Mouse (Mus musculus): ENCODE measurements around the gene Tcf25.
"Not testable (repeated sequence)": the region's sequence is repeated elsewhere in the genome, so short reads cannot be mapped to it uniquely, and the experiment has no call there.

Gene Tcf25

DNA sequence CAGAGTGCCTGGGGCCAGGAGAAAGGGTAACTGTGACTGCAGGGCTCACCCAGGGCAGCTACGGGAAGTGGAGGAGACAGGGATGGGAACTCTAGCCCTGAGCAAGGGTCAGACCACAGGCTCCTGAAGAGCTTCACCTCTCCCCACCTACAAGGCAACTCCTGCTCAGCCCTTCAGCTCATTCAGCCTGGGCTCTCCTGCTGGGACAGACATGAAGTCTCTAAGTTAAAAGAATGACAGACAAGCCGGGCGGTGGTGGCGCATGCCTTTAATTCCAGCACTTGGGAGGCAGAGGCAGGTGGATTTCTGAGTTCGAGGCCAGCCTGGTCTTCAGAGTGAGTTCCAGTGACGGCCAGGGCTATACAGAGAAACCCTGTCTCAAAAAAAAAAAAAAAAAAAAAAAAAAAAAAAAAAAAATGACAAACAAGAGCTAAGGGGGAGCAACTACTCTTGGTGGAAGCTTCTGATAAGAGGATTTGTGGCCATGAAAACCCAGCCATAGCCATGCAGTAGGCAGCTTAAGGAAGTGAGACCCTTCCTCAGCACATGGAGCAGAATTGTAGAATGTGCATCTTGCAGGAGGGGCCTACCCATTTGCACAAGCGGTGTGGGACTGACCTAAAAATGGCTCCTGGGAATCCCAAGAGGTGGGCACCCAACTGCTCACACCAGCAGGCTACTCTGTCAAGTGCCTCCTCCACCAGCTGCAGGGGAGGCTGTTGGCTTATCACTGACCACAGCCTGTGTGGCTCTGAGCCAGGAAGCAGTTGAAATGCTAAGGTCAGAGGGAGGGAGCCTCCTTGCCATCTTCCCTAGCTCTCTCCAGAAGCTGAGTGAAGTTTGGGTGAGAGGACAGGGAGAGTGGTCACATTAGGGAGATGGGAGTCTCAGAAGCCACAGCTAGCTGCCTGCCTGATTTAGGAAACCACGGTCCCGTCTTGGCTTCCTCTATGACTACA, 35.3 kb downstream of the Tcf25 start:
- no peak for DNase-seq (ENCODE audit: extremely low read depth, low read depth, low spot score)

DNA sequence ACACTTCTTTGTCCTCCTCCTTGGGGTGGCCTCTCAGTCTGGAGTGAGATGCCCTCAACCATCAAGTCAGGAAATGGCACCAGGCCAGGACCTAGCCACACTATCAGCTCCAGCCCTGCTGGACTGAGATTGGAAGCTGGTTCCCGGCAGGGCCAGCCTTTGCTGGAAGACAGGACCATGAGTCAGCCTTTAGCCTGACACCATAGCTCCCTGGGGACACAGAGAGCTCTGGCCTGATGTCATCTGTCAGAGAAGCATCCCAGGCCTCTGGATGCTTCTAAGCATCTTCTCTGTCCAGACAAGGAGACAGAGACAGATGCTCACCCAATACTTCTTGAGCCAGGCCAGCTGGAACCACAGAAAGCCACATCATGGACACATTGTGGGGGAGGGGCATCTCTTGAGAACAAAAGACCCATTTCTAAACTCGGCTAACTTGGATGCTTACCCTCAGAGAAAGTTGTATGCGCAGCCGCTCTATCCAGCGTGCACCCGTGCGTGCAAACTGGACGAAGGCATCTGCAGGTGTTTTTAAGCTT, 36.6 kb downstream of the Tcf25 start:
- no peak for DNase-seq (ENCODE audit: extremely low read depth, low read depth, low spot score)

- no peak for DNase-seq (ENCODE audit: extremely low read depth, low read depth, low spot score)
Observed at GRCm38 (mm10) chr8:123410788-123411187, 37.2 kb downstream of the Tcf25 start.

GRCm38 (mm10) chr8:123411246-123411645, 37.7 kb downstream of the Tcf25 start, which contains the start of gene Tubb3:
Gene Tubb3 (plus strand): TSS chr8:123411424.
- no peak for DNase-seq (ENCODE audit: extremely low read depth, low read depth, low spot score)

DNA sequence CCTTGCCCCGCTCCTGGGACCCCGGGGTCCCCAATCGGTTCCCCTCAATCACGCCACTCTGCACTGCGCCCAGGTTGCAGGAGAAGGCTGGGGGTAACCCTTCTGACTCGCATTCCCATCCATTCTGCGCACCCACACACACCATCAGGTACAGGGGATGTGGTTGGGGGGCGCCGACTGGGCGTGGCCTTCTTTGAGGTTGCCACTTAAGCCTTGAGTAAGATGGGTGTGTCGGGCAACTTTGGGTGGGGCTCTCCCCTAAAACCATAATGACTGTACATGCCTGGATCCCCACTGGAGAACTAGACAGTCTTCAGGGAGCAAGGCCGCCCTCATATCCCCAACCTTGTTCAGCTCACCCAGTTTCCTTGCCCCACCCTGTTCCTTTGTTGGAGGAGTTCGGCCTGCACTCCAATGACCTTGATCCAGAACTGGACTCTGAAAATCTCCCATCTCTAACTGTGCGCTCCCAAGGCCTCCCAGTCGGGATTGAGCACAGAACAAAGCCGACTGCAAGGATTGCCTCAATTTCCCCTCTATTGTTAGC, 38.3 kb downstream of the Tcf25 start:
- no peak for DNase-seq (ENCODE audit: extremely low read depth, low read depth, low spot score)

- no peak for DNase-seq (ENCODE audit: extremely low read depth, low read depth, low spot score)
Observed at GRCm38 (mm10) chr8:123412560-123413170, 39.1 kb downstream of the Tcf25 start.

DNA sequence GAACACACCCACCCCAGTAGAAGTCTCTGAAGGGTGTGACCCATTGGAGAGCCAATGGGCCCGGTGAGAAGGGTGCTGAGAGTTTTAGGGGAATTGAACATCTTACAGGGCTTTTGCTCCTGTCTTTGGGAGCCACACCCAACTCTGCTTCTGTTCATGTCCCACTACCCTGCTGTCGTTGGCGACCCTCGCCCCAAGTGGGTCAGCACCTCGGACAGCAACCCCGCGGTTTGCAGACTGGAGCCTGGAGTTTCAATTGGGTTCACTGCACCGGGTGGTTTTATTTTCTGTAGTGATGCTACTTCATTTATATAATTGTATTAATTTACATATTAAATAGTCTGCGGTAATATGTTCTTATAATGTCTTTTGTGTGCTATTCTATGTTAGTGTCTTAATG, 40.7 kb downstream of the Tcf25 start:
- DNase-seq (ENCODE audit: extremely low read depth, low read depth, low spot score) = no peak

GRCm38 (mm10) chr8:123414997-123415696, 41.6 kb downstream of the Tcf25 start:
- DNase-seq (ENCODE audit: extremely low read depth, low read depth, low spot score) = not testable (repeated sequence)

- DNase-seq (ENCODE audit: extremely low read depth, low read depth, low spot score) = no peak
Observed at GRCm38 (mm10) chr8:123415967-123416943, 42.7 kb downstream of the Tcf25 start.

GRCm38 (mm10) chr8:123416944-123417555, 43.5 kb downstream of the Tcf25 start:
- no peak for DNase-seq (ENCODE audit: extremely low read depth, low read depth, low spot score)

- DNase-seq (ENCODE audit: extremely low read depth, low read depth, low spot score) = no peak
Observed at GRCm38 (mm10) chr8:123419711-123420110, 46.2 kb downstream of the Tcf25 start.

GRCm38 (mm10) chr8:123420525-123421281, 47.1 kb downstream of the Tcf25 start:
- no peak for DNase-seq (ENCODE audit: extremely low read depth, low read depth, low spot score)

- no peak for DNase-seq (ENCODE audit: extremely low read depth, low read depth, low spot score)
Observed at GRCm38 (mm10) chr8:123421325-123421724, 47.8 kb downstream of the Tcf25 start.

DNA sequence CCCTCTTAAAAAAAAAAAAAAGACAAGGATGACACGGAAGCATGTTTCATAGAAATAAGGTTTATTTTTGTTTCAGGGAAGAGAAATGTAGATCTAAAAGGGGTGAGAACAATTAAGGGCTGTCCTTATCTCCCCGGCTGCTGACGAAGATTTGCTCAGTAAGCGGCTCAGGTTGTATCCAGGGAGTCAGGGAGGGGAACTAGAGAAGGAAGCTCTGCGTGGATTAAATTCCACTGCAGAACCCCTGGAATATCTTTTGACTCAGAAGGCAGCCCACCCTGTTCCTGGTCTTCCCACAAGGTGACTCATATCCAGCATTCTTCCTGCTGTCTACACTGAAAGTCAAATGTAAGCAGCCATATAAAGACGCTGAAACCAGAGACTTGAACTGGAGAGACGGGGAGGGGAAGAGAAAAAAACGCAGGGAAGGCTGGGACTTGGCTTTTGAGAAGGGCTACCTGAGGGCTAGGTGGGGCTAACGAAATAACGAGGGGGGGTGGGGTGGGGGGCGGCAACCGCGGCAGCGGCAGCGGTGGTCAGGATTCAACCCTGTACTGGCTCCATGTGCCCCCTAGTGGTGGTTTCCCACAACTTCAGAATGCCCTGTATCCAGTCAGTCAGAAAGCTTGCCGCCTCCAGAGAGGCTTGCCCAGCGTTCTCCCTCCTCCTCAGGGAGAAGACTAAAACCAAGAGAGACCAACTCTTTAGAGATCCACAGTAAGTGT, 48.7 kb downstream of the Tcf25 start:
- DNase-seq (ENCODE audit: extremely low read depth, low read depth, low spot score) = no peak

DNA sequence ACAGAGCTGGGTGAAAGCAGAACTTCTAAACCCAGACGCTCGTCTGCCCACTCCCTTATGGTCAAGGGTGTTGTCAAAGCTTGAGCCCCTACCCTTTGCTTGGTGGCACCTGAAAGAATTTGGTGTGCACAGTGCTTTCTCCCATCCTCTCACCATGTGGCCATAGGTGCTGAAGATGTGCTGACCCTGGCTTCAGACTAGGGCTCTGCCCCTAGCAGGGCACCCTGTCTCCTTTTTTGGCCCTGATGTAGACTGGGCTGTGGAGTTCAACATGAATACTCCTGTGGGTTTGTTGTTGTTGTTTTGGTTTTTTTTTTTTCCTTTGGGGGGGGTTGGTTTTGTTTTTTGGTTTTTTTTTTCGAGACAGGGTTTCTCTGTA, 49.2 kb downstream of the Tcf25 start:
- DNase-seq (ENCODE audit: extremely low read depth, low read depth, low spot score) = no peak

DNA sequence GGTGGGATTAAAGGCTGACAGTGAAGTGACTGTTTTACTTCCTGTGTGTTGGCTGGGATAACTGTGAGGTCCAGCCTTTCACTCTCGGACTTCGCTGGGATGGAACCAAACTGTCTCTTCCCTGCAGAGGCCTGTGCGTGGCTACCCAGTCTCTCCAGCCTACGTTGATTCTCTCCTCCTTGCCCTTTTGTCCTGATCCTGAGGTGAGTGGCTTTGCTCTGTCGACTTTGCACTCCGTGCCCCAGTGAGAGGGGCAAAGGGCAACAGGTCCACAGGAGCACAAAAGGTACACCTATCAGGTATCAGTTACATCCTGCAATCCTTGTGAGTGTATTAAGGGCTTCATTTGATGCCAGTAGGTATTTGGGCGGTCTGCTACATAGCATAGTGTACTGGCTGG, 49.9 kb downstream of the Tcf25 start, which contains the start of gene Def8:
TSS of gene Def8 (plus strand) at position 87 of the 400 bp plus-strand sequence.
- DNase-seq (ENCODE audit: extremely low read depth, low read depth, low spot score) = no peak

DNA sequence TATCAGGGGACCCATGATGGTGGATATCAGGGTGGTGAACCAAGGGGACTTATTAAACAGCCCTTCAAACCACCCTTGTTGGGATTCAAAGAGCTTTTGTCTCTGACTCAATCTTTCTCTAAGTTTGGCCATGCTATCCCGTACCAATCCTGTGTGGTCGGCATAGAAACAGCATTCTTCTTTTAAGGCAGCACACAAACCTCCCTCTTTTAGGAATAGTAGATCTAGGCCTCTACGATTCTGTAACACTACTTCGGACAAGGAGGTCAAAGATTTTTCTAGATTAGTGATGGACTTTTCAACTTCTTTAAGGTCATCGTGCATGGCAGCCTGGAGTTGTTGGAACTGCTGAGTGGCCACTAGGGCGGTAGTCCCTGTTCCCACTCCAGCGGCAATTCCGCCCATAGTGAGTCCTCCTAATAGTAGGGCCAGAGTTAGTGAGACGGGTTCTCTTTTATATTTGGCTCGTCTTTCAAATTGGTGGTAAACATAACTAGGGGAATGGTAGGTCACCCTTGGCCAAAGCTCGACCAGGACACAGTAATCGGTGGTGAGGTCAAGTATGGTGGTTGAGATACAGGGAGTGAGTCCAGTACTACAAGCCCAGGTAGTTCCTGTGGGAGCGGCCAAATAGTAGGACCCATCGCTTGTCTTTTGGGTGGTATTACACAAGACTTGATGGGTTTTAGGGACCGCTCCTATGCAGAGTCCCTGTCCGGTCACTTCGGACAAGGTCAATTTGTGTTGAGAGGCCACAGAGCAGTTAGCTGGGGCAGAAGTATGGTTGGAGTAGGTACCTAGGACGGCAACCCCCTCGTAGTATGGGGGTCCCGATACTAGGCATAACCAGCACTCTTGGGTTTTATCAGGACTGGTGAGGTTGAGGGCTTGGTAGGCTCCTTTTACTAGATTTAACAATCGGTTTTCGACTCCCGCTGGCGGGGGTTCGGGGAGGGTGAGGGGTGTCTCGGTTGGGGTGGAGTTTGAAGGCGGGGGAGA, 53.3 kb downstream of the Tcf25 start:
- DNase-seq (ENCODE audit: extremely low read depth, low read depth, low spot score) = no peak
